Mouse (Mus musculus) cerebellum, adult 2 months (tissue): ENCODE results near the gene Col1a1. TPM values are rescaled to one million over a fixed set of nuclear protein-coding genes. Genes with fewer than 3 reads are reported as not detected.
A peak's percentile ranks its signal among the peaks of the same experiment; 100 is the strongest.

Source experiments
- DNase-seq, 2 experiments: peaks; one replicate each; pipeline ENCODE4 v3.0.0; 2021
- H3K27ac ChIP-seq: fragments of 200-500 bp; 2 replicates; pipeline ENCODE4 v1.5.1; 2012; ENCODE audit warnings: low read length, control low read depth, inconsistent platforms; ENCODE audit not compliant: insufficient read depth
- H3K27me3 ChIP-seq: fragments of 200-500 bp; 2 replicates; pipeline ENCODE4 v1.6.1; 2012; ENCODE audit warnings: inconsistent platforms, mild to moderate bottlenecking, low read length, moderate library complexity; ENCODE audit not compliant: control insufficient read depth, insufficient read depth
- H3K4me1 ChIP-seq: fragments of 200-500 bp; 2 replicates; pipeline ENCODE4 v1.6.1; 2011; ENCODE audit warnings: low read length; ENCODE audit not compliant: control insufficient read depth, insufficient read depth
- H3K4me3 ChIP-seq: fragments of 200-500 bp; replicated peaks from 2 replicates; pipeline ENCODE3; 2011; ENCODE audit warnings: mild to moderate bottlenecking, low read depth, low read length, control low read depth; ENCODE audit not compliant: insufficient read depth
- CTCF ChIP-seq: fragments of 200-500 bp; IDR thresholded peaks from 2 replicates; pipeline ENCODE4 v1.5.1; 2011; ENCODE audit warnings: low read depth, mild to moderate bottlenecking, control low read depth, low read length, moderate library complexity, borderline replicate concordance; ENCODE audit not compliant: insufficient read depth
- POLR2A ChIP-seq: fragments of 200-500 bp; IDR thresholded peaks from 2 replicates; pipeline ENCODE4 v1.6.1; 2011; ENCODE audit warnings: low read length, control low read depth, borderline replicate concordance; ENCODE audit not compliant: insufficient read depth
- WGBS: fragments of 180-500 bp; shearing (Covaris S2); methylation state at CpG from one replicate; pipeline ENCODE4 v1.1.7; 2018; 5-methylcytosine and 5-hydroxymethylcytosine counted together
- polyA plus RNA-seq: library from polyadenylated mRNA; depleted of rRNA; stranded (reverse); fragments of >200 nt; gene quantifications from 2 replicates; pipeline ENCODE4 v1.2.3, GENCODE M21; 2012; rRNA removed

The Col1a1 gene
- 4.5 and 5.5 TPM in 2 replicates for polyA plus RNA-seq

- no peak within 1 kb of the TSS for H3K27ac ChIP-seq
- TF ChIP-seq POLR2A (no peak), CTCF (no peak)
- 54% methylated on average over 19 of the region's 19 CpGs for WGBS
- no peaks in the 10 kb centered on the region for H3K4me1 ChIP-seq
- H3K27me3 ChIP-seq = no peaks in the 10 kb centered on the region
- peak within 1 kb of the TSS; percentile 24 for H3K4me3 ChIP-seq
- DNase-seq = no peak
These were observed at the start of gene Col1a1 for GRCm38 (mm10) chr11:94936045-94936444. Gene Col1a1 (plus strand): TSS chr11:94936224.

GRCm38 (mm10) chr11:94891155-94891554 is 44.9 kb upstream of the Col1a1 start:
- Histone ChIP-seq H3K27ac (no peak overlapping the region), H3K4me1 (no peaks in the 10 kb centered on the region), H3K27me3 (no peaks in the 10 kb centered on the region), H3K4me3 (no peak overlapping the region)
- no peak for TF ChIP-seq POLR2A
- no peak for TF ChIP-seq CTCF
- DNase-seq = no peak
- 91% methylated on average over 6 of the region's 6 CpGs for WGBS

GRCm38 (mm10) chr11:94896753-94897376 is 39.2 kb upstream of the Col1a1 start:
- H3K27me3 ChIP-seq = no peaks in the 10 kb centered on the region
- TF ChIP-seq CTCF (no peak), POLR2A (no peak)
- no peak overlapping the region for H3K4me3 ChIP-seq
- WGBS = 67% methylated on average over 16 of the region's 16 CpGs
- no peak overlapping the region for H3K27ac ChIP-seq
- no peaks in the 10 kb centered on the region; the same call in 1 of the 2 replicates for H3K4me1 ChIP-seq
- no peak for DNase-seq

GRCm38 (mm10) chr11:94901231-94901630 is 34.8 kb upstream of the Col1a1 start:
- WGBS = 84% methylated on average over 2 of the region's 2 CpGs
- DNase-seq = no peak
- Histone ChIP-seq H3K4me3 (no peak overlapping the region), H3K27me3 (no peaks in the 10 kb centered on the region), H3K4me1 (peaks cover 5% of the 10 kb centered on the region), H3K27ac (no peak overlapping the region)
- TF ChIP-seq CTCF = no peak

- DNase-seq = peak in 1 of 2 experiments; percentile 51
- Histone ChIP-seq H3K4me3 (no peak overlapping the region), H3K27me3 (no peaks in the 10 kb centered on the region), H3K27ac (peak overlapping the region; percentile 64; the same call in 1 of the 2 replicates), H3K4me1 (peaks cover 5% of the 10 kb centered on the region; the same call in 1 of the 2 replicates)
- TF ChIP-seq POLR2A (no peak), CTCF (no peak)
- WGBS = 16% methylated on average over 3 of the region's 3 CpGs
These were observed 31.7 kb upstream of the Col1a1 start for GRCm38 (mm10) chr11:94904306-94904705.

- TF ChIP-seq POLR2A = no peak
- TF ChIP-seq CTCF = no peak
- DNase-seq = no peak
- no peaks in the 10 kb centered on the region for H3K27me3 ChIP-seq
- H3K27ac ChIP-seq = no peak overlapping the region
- 84% methylated on average over 5 of the region's 5 CpGs for WGBS
- H3K4me1 ChIP-seq = peaks cover 28% of the 10 kb centered on the region
- no peak overlapping the region for H3K4me3 ChIP-seq
These were observed 25.1 kb upstream of the Col1a1 start for GRCm38 (mm10) chr11:94910971-94911370.

GRCm38 (mm10) chr11:94912568-94912967 is 23.5 kb upstream of the Col1a1 start:
- TF ChIP-seq POLR2A = no peak
- no peak for TF ChIP-seq CTCF
- H3K4me3 ChIP-seq = no peak overlapping the region
- WGBS = 63% methylated on average over 3 of the region's 3 CpGs
- peaks cover 28% of the 10 kb centered on the region for H3K4me1 ChIP-seq
- peak overlapping the region; percentile 8; the same call in 1 of the 2 replicates for H3K27ac ChIP-seq
- no peaks in the 10 kb centered on the region for H3K27me3 ChIP-seq
- no peak for DNase-seq

- TF ChIP-seq POLR2A (no peak), CTCF (no peak)
- H3K27ac ChIP-seq = peak overlapping the region; percentile 80
- H3K4me1 ChIP-seq = peaks cover 28% of the 10 kb centered on the region
- no peaks in the 10 kb centered on the region for H3K27me3 ChIP-seq
- no peak overlapping the region for H3K4me3 ChIP-seq
- peak; percentile 75 to 88 for DNase-seq
- 5% methylated on average over 6 of the region's 6 CpGs for WGBS
These were observed 22.5 kb upstream of the Col1a1 start for GRCm38 (mm10) chr11:94913302-94914090.
